Mouse (Mus musculus) left cerebral cortex, adult 2 months (tissue): Measurements from ENCODE around the gene Wrnip1. TPM values are rescaled to one million over a fixed set of nuclear protein-coding genes. Genes with fewer than 3 reads are reported as not detected.
A peak's percentile ranks its signal among the peaks of the same experiment; 100 is the strongest.
"Not testable (repeated sequence)": the region's sequence is repeated elsewhere in the genome, so short reads cannot be mapped to it uniquely, and the experiment has no call there.

Experiments used
- DNase-seq, 2 experiments: peaks; one replicate each; pipeline ENCODE4 v3.0.0; 2021 to 2022; ENCODE audit warnings: low spot score in 2 of 2, mixed read lengths in 1 of 2; ENCODE audit errors: extremely low spot score in 1 of 2
- H3K27ac ChIP-seq: fragments of 200-600 bp; 2 replicates; pipeline ENCODE4 v1.8.1; 2022
- H3K4me3 ChIP-seq: fragments of 200-600 bp; 2 replicates; pipeline ENCODE4 v1.8.1; 2022
- CTCF ChIP-seq: fragments of 200-600 bp; IDR thresholded peaks from 2 replicates; pipeline ENCODE4 v1.8.1; 2022; ENCODE audit warnings: antibody characterized with exemption, mild to moderate bottlenecking, moderate library complexity
- intact Hi-C: fragments of 180-260 bp; cut with DNase I; formaldehyde crosslinking; loops from one replicate; pipeline ENCODE4 v1.15.1; 2025
- total RNA-seq, 2 experiments: library from RNA; stranded (reverse); gene quantifications; 2 replicates each; pipeline ENCODE4 v1.2.3; 2021

Wrnip1 gene
- total RNA-seq, 2 experiments from 2014 or later: 57.0 to 63.4 TPM

- no peak for TF ChIP-seq CTCF
- H3K27ac ChIP-seq: no peak overlapping the region
- intact Hi-C loops: loop anchor here (10.0 kb wide), 1 partner anchor 1131 kb away; no protein-coding TSS in a partner anchor
Measured at GRCm38 (mm10) chr13:32863456-32863855, 61.6 kb downstream of the Wrnip1 start.

GRCm38 (mm10) chr13:32864529-32864928 is 62.7 kb downstream of the Wrnip1 start:
- DNase-seq, H3K27ac ChIP-seq, H3K4me3 ChIP-seq: not testable (repeated sequence)
- intact Hi-C loops: loop anchor here (10.0 kb wide), 1 partner anchor 1130 kb away; no protein-coding TSS in a partner anchor

More at GRCm38 (mm10) chr13:32863456-32863855, 61.6 kb downstream of the Wrnip1 start:
- H3K4me3 ChIP-seq: no peak overlapping the region
- no peak for DNase-seq

GRCm38 (mm10) chr13:32865591-32865990 is 63.8 kb downstream of the Wrnip1 start:
- intact Hi-C loops: loop anchor here (5.0 to 10.0 kb wide), 2 partner anchors 902 to 1129 kb away; no protein-coding TSS in a partner anchor
- no peak overlapping the region for H3K4me3 ChIP-seq
- no peak for DNase-seq
- TF ChIP-seq CTCF: peak; percentile 35
- H3K27ac ChIP-seq: no peak overlapping the region

GRCm38 (mm10) chr13:32866484-32866883 is 64.6 kb downstream of the Wrnip1 start:
- intact Hi-C loops: loop anchor here (2.0 to 10.0 kb wide), 3 partner anchors 901 to 1128 kb away; no protein-coding TSS in a partner anchor
- peak; percentile 62 to 77 for DNase-seq
- TF ChIP-seq CTCF: peak; percentile 94
- Histone ChIP-seq H3K4me3 (no peak overlapping the region), H3K27ac (no peak overlapping the region)

- no peak for DNase-seq
- no peak for TF ChIP-seq CTCF
- no peak overlapping the region for H3K27ac ChIP-seq
- intact Hi-C loops: loop anchor here (2.0 to 10.0 kb wide), 3 partner anchors 900 to 1128 kb away; no protein-coding TSS in a partner anchor
- no peak overlapping the region for H3K4me3 ChIP-seq
Measured at GRCm38 (mm10) chr13:32867030-32867429, 65.2 kb downstream of the Wrnip1 start.

GRCm38 (mm10) chr13:32868233-32868632 is 66.4 kb downstream of the Wrnip1 start:
- H3K27ac ChIP-seq, H3K4me3 ChIP-seq, DNase-seq: not testable (repeated sequence)
- intact Hi-C loops: loop anchor here (5.0 to 10.0 kb wide), 2 partner anchors 899 to 1127 kb away; no protein-coding TSS in a partner anchor

- no peak overlapping the region for H3K27ac ChIP-seq
- intact Hi-C loops: loop anchor here (5.0 to 10.0 kb wide), 2 partner anchors 898 to 1126 kb away; no protein-coding TSS in a partner anchor
- no peak for DNase-seq
- TF ChIP-seq CTCF: no peak
- H3K4me3 ChIP-seq: no peak overlapping the region
Measured at GRCm38 (mm10) chr13:32868843-32869242, 67.0 kb downstream of the Wrnip1 start.

Other genes with a start within 250 kb of the Wrnip1 start
- gene Mylk4, start 18.1 kb upstream of the Wrnip1 start, total RNA-seq: under 1 TPM; 0.07 to 0.16 TPM
- not detected for gene D930007J09Rik, start 811 bp downstream of the Wrnip1 start, total RNA-seq
- gene Serpinb1a, start 49.1 kb downstream of the Wrnip1 start, total RNA-seq: 1 to 10 TPM; 2.6 to 4.6 TPM
- gene Serpinb1c, start 96.2 kb downstream of the Wrnip1 start, total RNA-seq: not detected
- 1 to 10 TPM in 1 of 2 experiments, under 1 TPM in 1; 0.96 to 1.9 TPM for gene Serpinb6b, start 163.2 kb downstream of the Wrnip1 start, total RNA-seq
- gene Serpinb9, start 201.2 kb downstream of the Wrnip1 start, total RNA-seq: 1 to 10 TPM; 4.3 to 5.6 TPM
- gene Serpinb9b, start 225.4 kb downstream of the Wrnip1 start, total RNA-seq: under 1 TPM in 1 of 2 experiments, not detected in 1; 0.09 TPM